Mouse (Mus musculus) ZHBTc4 (cell line): ENCODE data around the gene Gm26602.
"Not testable (repeated sequence)": the region's sequence is repeated elsewhere in the genome, so short reads cannot be mapped to it uniquely, and the experiment has no call there.

Experiments used
- DNase-seq: peaks from one replicate; pipeline ENCODE4 v3.0.0-alpha.2; 2011; ENCODE audit warnings: low read depth, low spot score

Gene Gm26602

DNA sequence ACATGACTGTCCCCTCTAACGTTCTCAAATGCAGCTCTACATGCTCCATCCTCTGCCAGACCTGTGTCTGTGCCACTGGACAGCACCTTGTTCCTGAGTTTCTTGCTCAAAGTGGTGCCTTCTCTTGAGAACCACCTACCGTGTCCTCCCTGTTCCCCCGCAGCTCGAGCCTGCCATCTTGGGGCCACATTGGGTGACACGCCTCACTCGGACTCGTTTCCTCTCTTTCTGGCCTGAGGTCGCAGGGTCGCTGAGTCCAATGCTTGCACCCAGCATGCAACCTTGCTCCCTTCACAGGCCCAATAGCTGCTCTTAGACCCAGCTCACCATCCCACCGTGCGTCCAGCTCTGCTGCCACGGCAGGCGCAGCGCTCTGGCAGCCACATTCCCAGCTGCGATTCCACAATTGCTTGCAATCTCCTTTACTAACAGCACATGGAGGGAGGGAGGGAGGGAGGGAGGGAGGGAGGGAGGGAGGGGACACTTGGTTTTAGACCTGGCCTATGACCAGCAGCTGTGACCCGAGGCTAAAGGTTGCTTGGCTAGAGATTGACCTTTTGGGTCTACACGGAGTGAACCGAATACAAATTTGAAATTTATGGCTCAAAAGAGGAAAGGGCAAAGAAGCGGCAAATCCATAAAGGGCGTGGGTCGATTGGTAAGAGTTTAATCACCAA, 47.6 kb downstream of the Gm26602 start:
- DNase-seq, result peak; percentile 91

- DNase-seq, result not testable (repeated sequence)
These were observed 48.8 kb downstream of the Gm26602 start for GRCm38 (mm10) chr10:79959412-79959811.

- DNase-seq, result peak; percentile 100
These were observed 49.4 kb downstream of the Gm26602 start, which contains the start of gene Wdr18 for GRCm38 (mm10) chr10:79959847-79960601. Wdr18 (plus strand) TSS chr10:79960152.
